Mouse (Mus musculus): ENCODE results near the gene Vat1. TPM values are rescaled to one million over a fixed set of nuclear protein-coding genes. Genes with fewer than 3 reads are reported as not detected.
"Not testable (repeated sequence)": the region's sequence is repeated elsewhere in the genome, so short reads cannot be mapped to it uniquely, and the experiment has no call there.

The Vat1 gene
- polyA plus RNA-seq, 1 experiment from 2014 or later = 23.2 TPM

GRCm38 (mm10) chr11:101477194-101477551 lies 11.1 kb upstream of the Vat1 start:
- peaks cover 7% of the 10 kb centered on the region; the same call in 1 of the 2 replicates for H3K27me3 ChIP-seq
- WGBS = 50% methylated on average over 4 of the region's 4 CpGs
- no peak overlapping the region for H3K4me2 ChIP-seq
- no peak overlapping the region for H3K27ac ChIP-seq
- H3K4me3 ChIP-seq (replicated peaks) = no peak overlapping the region
- ATAC-seq (ENCODE audit: insufficient number of reproducible peaks, insufficient read depth, low FRiP score, low TSS enrichment, low read depth) = no peak
- no peaks in the 10 kb centered on the region for H3K36me3 ChIP-seq
- no peak overlapping the region for H3K9ac ChIP-seq (replicated peaks)
- no peaks in the 10 kb centered on the region for H3K9me3 ChIP-seq
- H3K4me1 ChIP-seq (replicated peaks) = peaks cover 9% of the 10 kb centered on the region; the same call in 1 of the 2 replicates

GRCm38 (mm10) chr11:101476361-101476760 lies 10.3 kb upstream of the Vat1 start:
- not testable (repeated sequence) for H3K9me3 ChIP-seq; H3K27ac ChIP-seq; H3K9ac ChIP-seq (replicated peaks); H3K4me1 ChIP-seq (replicated peaks); ATAC-seq (ENCODE audit: insufficient number of reproducible peaks, insufficient read depth, low FRiP score, low TSS enrichment, low read depth); H3K4me3 ChIP-seq (replicated peaks); H3K36me3 ChIP-seq; H3K4me2 ChIP-seq
- H3K27me3 ChIP-seq = peaks cover 10% of the 10 kb centered on the region; the same call in 1 of the 2 replicates
- WGBS = 94% methylated on average over 4 of the region's 4 CpGs

GRCm38 (mm10) chr11:101474298-101474697 lies 8.3 kb upstream of the Vat1 start:
- Histone ChIP-seq H3K9me3 (no peaks in the 10 kb centered on the region), H3K27ac (no peak overlapping the region), H3K27me3 (peaks cover 18% of the 10 kb centered on the region), H3K4me3 (replicated peaks) (no peak overlapping the region), H3K4me1 (replicated peaks) (peaks cover 6% of the 10 kb centered on the region; the same call in 1 of the 2 replicates), H3K4me2 (no peak overlapping the region), H3K36me3 (0 out of 2 replicates have a peak, but pooled peaks cover 3% of the 10 kb centered on the region), H3K9ac (replicated peaks) (no peak overlapping the region)
- WGBS = 85% methylated on average over 5 of the region's 5 CpGs
- ATAC-seq (ENCODE audit: insufficient number of reproducible peaks, insufficient read depth, low FRiP score, low TSS enrichment, low read depth) = no peak

- H3K9ac ChIP-seq (replicated peaks); H3K4me1 ChIP-seq (replicated peaks); H3K9me3 ChIP-seq; H3K4me3 ChIP-seq (replicated peaks); ATAC-seq (ENCODE audit: insufficient number of reproducible peaks, insufficient read depth, low FRiP score, low TSS enrichment, low read depth); H3K4me2 ChIP-seq; H3K27ac ChIP-seq; H3K36me3 ChIP-seq: not testable (repeated sequence)
- H3K27me3 ChIP-seq = peaks cover 19% of the 10 kb centered on the region
- WGBS = 81% methylated on average over 1 of the region's 1 CpGs
Observed at GRCm38 (mm10) chr11:101473686-101474085, 7.7 kb upstream of the Vat1 start.

- Histone ChIP-seq H3K9me3 (no peaks in the 10 kb centered on the region), H3K27me3 (peaks cover 23% of the 10 kb centered on the region), H3K4me1 (replicated peaks) (peaks cover 9% of the 10 kb centered on the region), H3K9ac (replicated peaks) (no peak overlapping the region), H3K36me3 (0 out of 2 replicates have a peak, but pooled peaks cover 3% of the 10 kb centered on the region), H3K4me3 (replicated peaks) (no peak overlapping the region), H3K4me2 (no peak overlapping the region), H3K27ac (no peak overlapping the region)
- 43% methylated on average over 7 of the region's 7 CpGs for WGBS
- no peak for ATAC-seq (ENCODE audit: insufficient number of reproducible peaks, insufficient read depth, low FRiP score, low TSS enrichment, low read depth)
Observed at GRCm38 (mm10) chr11:101472336-101472735, 6.3 kb upstream of the Vat1 start.

- H3K4me2 ChIP-seq = no peak overlapping the region
Observed at GRCm38 (mm10) chr11:101471926-101472325, 5.9 kb upstream of the Vat1 start.

GRCm38 (mm10) chr11:101470206-101470605 lies 4.2 kb upstream of the Vat1 start:
- Histone ChIP-seq H3K4me2 (no peak overlapping the region), H3K4me1 (replicated peaks) (peaks cover 18% of the 10 kb centered on the region), H3K9me3 (no peaks in the 10 kb centered on the region), H3K9ac (replicated peaks) (no peak overlapping the region), H3K27me3 (peaks cover 26% of the 10 kb centered on the region), H3K4me3 (replicated peaks) (no peak overlapping the region), H3K36me3 (0 out of 2 replicates have a peak, but pooled peaks cover 3% of the 10 kb centered on the region), H3K27ac (no peak overlapping the region)
- ATAC-seq (ENCODE audit: insufficient number of reproducible peaks, insufficient read depth, low FRiP score, low TSS enrichment, low read depth) = no peak
- 68% methylated on average over 7 of the region's 7 CpGs for WGBS

More at GRCm38 (mm10) chr11:101471926-101472325, 5.9 kb upstream of the Vat1 start:
- Histone ChIP-seq H3K27ac (no peak overlapping the region), H3K27me3 (peaks cover 26% of the 10 kb centered on the region), H3K4me3 (replicated peaks) (no peak overlapping the region), H3K9me3 (no peaks in the 10 kb centered on the region), H3K9ac (replicated peaks) (no peak overlapping the region), H3K4me1 (replicated peaks) (peaks cover 10% of the 10 kb centered on the region), H3K36me3 (0 out of 2 replicates have a peak, but pooled peaks cover 3% of the 10 kb centered on the region)
- WGBS = 65% methylated on average over 3 of the region's 3 CpGs
- ATAC-seq (ENCODE audit: insufficient number of reproducible peaks, insufficient read depth, low FRiP score, low TSS enrichment, low read depth) = no peak

GRCm38 (mm10) chr11:101469155-101469554 lies 3.1 kb upstream of the Vat1 start:
- Histone ChIP-seq H3K9ac (replicated peaks) (no peak overlapping the region), H3K4me3 (replicated peaks) (peak overlapping the region; percentile 76), H3K4me1 (replicated peaks) (peaks cover 28% of the 10 kb centered on the region), H3K9me3 (no peaks in the 10 kb centered on the region), H3K4me2 (peak overlapping the region; percentile 92), H3K27ac (no peak overlapping the region), H3K36me3 (0 out of 2 replicates have a peak, but pooled peaks cover 3% of the 10 kb centered on the region), H3K27me3 (peaks cover 26% of the 10 kb centered on the region)
- WGBS = 60% methylated on average over 4 of the region's 4 CpGs
- ATAC-seq (ENCODE audit: insufficient number of reproducible peaks, insufficient read depth, low FRiP score, low TSS enrichment, low read depth) = no peak

- 6% methylated on average over 13 of the region's 13 CpGs for WGBS
- Histone ChIP-seq H3K9ac (replicated peaks) (peak overlapping the region; percentile 69), H3K27me3 (peaks cover 26% of the 10 kb centered on the region), H3K4me3 (replicated peaks) (peak overlapping the region; percentile 76), H3K4me2 (peak overlapping the region; percentile 92), H3K4me1 (replicated peaks) (peaks cover 32% of the 10 kb centered on the region), H3K9me3 (no peaks in the 10 kb centered on the region), H3K36me3 (0 out of 2 replicates have a peak, but pooled peaks cover 3% of the 10 kb centered on the region), H3K27ac (no peak overlapping the region)
- ATAC-seq (ENCODE audit: insufficient number of reproducible peaks, insufficient read depth, low FRiP score, low TSS enrichment, low read depth) = no peak
Observed at GRCm38 (mm10) chr11:101468731-101469130, 2.7 kb upstream of the Vat1 start.

- under 1% methylated on average over 29 of the region's 31 CpGs for WGBS
- H3K36me3 ChIP-seq = 0 out of 2 replicates have a peak, but pooled peaks cover 3% of the 10 kb centered on the region
- peak overlapping the region; percentile 69 for H3K9ac ChIP-seq (replicated peaks)
- H3K4me3 ChIP-seq (replicated peaks) = peak overlapping the region; percentile 76
- ATAC-seq (ENCODE audit: insufficient number of reproducible peaks, insufficient read depth, low FRiP score, low TSS enrichment, low read depth) = peak; percentile 7
- H3K4me1 ChIP-seq (replicated peaks) = peaks cover 37% of the 10 kb centered on the region
- H3K4me2 ChIP-seq = peak overlapping the region; percentile 92
- peak overlapping the region; percentile 23; the same call in 1 of the 2 replicates for H3K27ac ChIP-seq
- no peaks in the 10 kb centered on the region for H3K9me3 ChIP-seq
- H3K27me3 ChIP-seq = peaks cover 26% of the 10 kb centered on the region
Observed at GRCm38 (mm10) chr11:101468263-101468688, 2.2 kb upstream of the Vat1 start.

GRCm38 (mm10) chr11:101467477-101468262 lies 1.6 kb upstream of the Vat1 start:
- H3K27ac ChIP-seq = peak overlapping the region; percentile 23; the same call in 1 of the 2 replicates
- peaks cover 43% of the 10 kb centered on the region for H3K4me1 ChIP-seq (replicated peaks)
- WGBS = under 1% methylated on average over 53 of the region's 54 CpGs

More at GRCm38 (mm10) chr11:101467477-101468262, 1.6 kb upstream of the Vat1 start:
- Histone ChIP-seq H3K36me3 (0 out of 2 replicates have a peak, but pooled peaks cover 3% of the 10 kb centered on the region), H3K4me3 (replicated peaks) (peak overlapping the region; percentile 76), H3K9me3 (no peaks in the 10 kb centered on the region), H3K9ac (replicated peaks) (peak overlapping the region; percentile 69), H3K4me2 (peak overlapping the region; percentile 92), H3K27me3 (peaks cover 26% of the 10 kb centered on the region)
- peak; percentile 58 for ATAC-seq (ENCODE audit: insufficient number of reproducible peaks, insufficient read depth, low FRiP score, low TSS enrichment, low read depth)
